Mouse (Mus musculus) spleen, adult 10 weeks (tissue): ENCODE data around the gene Nkx2-1. TPM values are rescaled to one million over a fixed set of nuclear protein-coding genes. Genes with fewer than 3 reads are reported as not detected.

Experiments
- polyA plus RNA-seq: library from polyadenylated mRNA; stranded (reverse); fragments of 350-450 nt; fragmentation: Illumina TruSeq; extraction: RNeasy Lipid Tissue Mini Kit (QIAGEN cat#74804); gene quantifications from one replicate; pipeline ENCODE4 v1.2.3, GENCODE M21; 2015; ENCODE audit warnings: low replicate concordance; ENCODE audit not compliant: insufficient read depth

Gene Nkx2-1
- not detected for polyA plus RNA-seq

GRCm38 (mm10) chr12:56536884-56537265, at the start of gene Nkx2-1:
TSS of gene Nkx2-1 (minus strand) at chr12:56536908.

Other genes starting within 250 kb of the Nkx2-1 start
- 35.0 TPM for gene Mbip, start 191.0 kb downstream of the Nkx2-1 start, polyA plus RNA-seq
- gene Nkx2-9, start 76.4 kb upstream of the Nkx2-1 start, polyA plus RNA-seq = not detected
- not detected for gene Pax9, start 154.9 kb upstream of the Nkx2-1 start, polyA plus RNA-seq